Mouse (Mus musculus) kidney, embryonic 16.5 days (tissue): ENCODE results near the gene Dnaaf2. TPM values are rescaled to one million over a fixed set of nuclear protein-coding genes. Genes with fewer than 3 reads are reported as not detected.
"Not testable (repeated sequence)": the region's sequence is repeated elsewhere in the genome, so short reads cannot be mapped to it uniquely, and the experiment has no call there.

Source experiments
- ATAC-seq: fragments of 200-750 bp; cut with Nextera tagmentation; 2 replicates; pipeline ENCODE4 v1.8.0; 2017; ENCODE audit warnings: moderate TSS enrichment; ENCODE audit not compliant: low FRiP score, low TSS enrichment
- H3K27ac ChIP-seq: fragments of 300-500 bp; sonication (generic); 2 replicates; pipeline ENCODE4 v1.5.1; 2014; ENCODE audit warnings: low read length
- H3K27me3 ChIP-seq: fragments of 300-500 bp; sonication (generic); 2 replicates; pipeline ENCODE4 v1.6.1; 2014; ENCODE audit warnings: low read length, control low read depth, mixed read lengths; ENCODE audit not compliant: insufficient read depth
- H3K36me3 ChIP-seq: fragments of 300-500 bp; sonication (generic); 2 replicates; pipeline ENCODE4 v1.6.1; 2014; ENCODE audit warnings: low read length, control low read depth, mixed read lengths; ENCODE audit not compliant: insufficient read depth
- H3K4me1 ChIP-seq: fragments of 300-500 bp; sonication (generic); 2 replicates; pipeline ENCODE4 v1.6.1; 2014; ENCODE audit warnings: low read length, control low read depth, mixed read lengths; ENCODE audit not compliant: insufficient read depth
- H3K4me2 ChIP-seq: fragments of 300-500 bp; sonication (generic); replicated peaks from 2 replicates; pipeline ENCODE4 v1.6.1; 2014; ENCODE audit warnings: low read depth, low read length
- H3K4me3 ChIP-seq: fragments of 300-500 bp; sonication (generic); 2 replicates; pipeline ENCODE4 v1.5.1; 2014; ENCODE audit warnings: mild to moderate bottlenecking, low read length
- H3K9ac ChIP-seq: fragments of 300-500 bp; sonication (generic); replicated peaks from 2 replicates; pipeline ENCODE4 v1.6.1; 2014; ENCODE audit warnings: low read length
- H3K9me3 ChIP-seq: fragments of 300-500 bp; sonication (generic); 2 replicates; pipeline ENCODE4 v1.6.1; 2016; ENCODE audit warnings: low read length, control low read depth
- whole genome bisulfite sequencing: fragments of 180-500 bp; shearing (Covaris S2); extraction: QIAGEN DNeasy Blood & Tissue Kit; methylation state at CpG from one replicate; pipeline ENCODE4 v1.1.7; 2014; 5-methylcytosine and 5-hydroxymethylcytosine counted together
- polyA plus RNA-seq: library from polyadenylated mRNA; unstranded; fragments of >200 nt; fragmentation: Nextera tagmentation; extraction: Ambion mirVana; gene quantifications from 2 replicates; pipeline ENCODE4 v1.2.1, GENCODE M21; 2015

Dnaaf2 gene
- polyA plus RNA-seq, 1 experiment from 2014 or later, result 8.8 TPM

GRCm38 (mm10) chr12:69167656-69168460, 30.4 kb downstream of the Dnaaf2 start:
- peak overlapping the region; percentile 88; the same call in 1 of the 2 replicates for H3K27ac ChIP-seq
- peak; percentile 60 for ATAC-seq
- H3K4me2 ChIP-seq, result peak overlapping the region; percentile 81
- H3K9ac ChIP-seq, result peak overlapping the region; percentile 77
- no peaks in the 10 kb centered on the region for H3K27me3 ChIP-seq
- H3K4me3 ChIP-seq, result peak overlapping the region; percentile 71
- H3K4me1 ChIP-seq, result peaks cover 10% of the 10 kb centered on the region; the same call in 1 of the 2 replicates
- no peaks in the 10 kb centered on the region for H3K9me3 ChIP-seq
- 0 out of 2 replicates have a peak, but pooled peaks cover 7% of the 10 kb centered on the region for H3K36me3 ChIP-seq
- 7% methylated on average over 18 of the region's 18 CpGs for WGBS

- H3K36me3 ChIP-seq, H3K27me3 ChIP-seq, H3K27ac ChIP-seq, H3K9ac ChIP-seq, H3K9me3 ChIP-seq, H3K4me3 ChIP-seq, ATAC-seq, H3K4me2 ChIP-seq: not testable (repeated sequence)
- H3K4me1 ChIP-seq, result peaks cover 10% of the 10 kb centered on the region; the same call in 1 of the 2 replicates
- 68% methylated on average over 8 of the region's 8 CpGs for WGBS
Observed at GRCm38 (mm10) chr12:69166861-69167581, 31.2 kb downstream of the Dnaaf2 start.

GRCm38 (mm10) chr12:69164904-69165303, 33.3 kb downstream of the Dnaaf2 start:
- Histone ChIP-seq H3K4me2 (no peak overlapping the region), H3K27ac (no peak overlapping the region)
- no peak for ATAC-seq

GRCm38 (mm10) chr12:69163586-69163985, 34.6 kb downstream of the Dnaaf2 start:
- not testable (repeated sequence) for H3K9ac ChIP-seq, H3K4me1 ChIP-seq, H3K4me3 ChIP-seq, H3K27ac ChIP-seq, H3K4me2 ChIP-seq, H3K27me3 ChIP-seq, H3K9me3 ChIP-seq, H3K36me3 ChIP-seq, ATAC-seq
- WGBS, result 86% methylated on average over 4 of the region's 4 CpGs

More at GRCm38 (mm10) chr12:69164904-69165303, 33.3 kb downstream of the Dnaaf2 start:
- H3K36me3 ChIP-seq, result no peaks in the 10 kb centered on the region
- H3K9me3 ChIP-seq, result no peaks in the 10 kb centered on the region
- no peak overlapping the region for H3K4me3 ChIP-seq
- no peak overlapping the region for H3K9ac ChIP-seq
- H3K27me3 ChIP-seq, result no peaks in the 10 kb centered on the region
- peaks cover 10% of the 10 kb centered on the region; the same call in 1 of the 2 replicates for H3K4me1 ChIP-seq
- 55% methylated on average over 3 of the region's 3 CpGs for WGBS

- not testable (repeated sequence) for H3K9ac ChIP-seq, H3K27ac ChIP-seq, H3K27me3 ChIP-seq, H3K4me3 ChIP-seq, H3K4me1 ChIP-seq, H3K9me3 ChIP-seq, H3K4me2 ChIP-seq, ATAC-seq
- H3K36me3 ChIP-seq, result peaks cover 18% of the 10 kb centered on the region
- 70% methylated on average over 2 of the region's 2 CpGs for WGBS
Observed at GRCm38 (mm10) chr12:69160677-69161076, 37.6 kb downstream of the Dnaaf2 start.

- H3K4me3 ChIP-seq, result peak overlapping the region; percentile 80; the same call in 1 of the 2 replicates
- H3K4me2 ChIP-seq, result peak overlapping the region; percentile 34
- H3K4me1 ChIP-seq, result peaks cover 6% of the 10 kb centered on the region; the same call in 1 of the 2 replicates
- WGBS, result 3% methylated on average over 9 of the region's 9 CpGs
- ATAC-seq, result peak; percentile 3; the same call in 1 of the 2 replicates
- H3K27me3 ChIP-seq, result no peaks in the 10 kb centered on the region
- peaks cover 18% of the 10 kb centered on the region for H3K36me3 ChIP-seq
- H3K9ac ChIP-seq, result no peak overlapping the region
- no peaks in the 10 kb centered on the region for H3K9me3 ChIP-seq
- no peak overlapping the region for H3K27ac ChIP-seq
Observed at GRCm38 (mm10) chr12:69159578-69159940, 38.7 kb downstream of the Dnaaf2 start.

GRCm38 (mm10) chr12:69158765-69159577, 39.3 kb downstream of the Dnaaf2 start, which contains the start of gene Rps29:
TSS of gene Rps29 (minus strand) at chr12:69159186.
- not testable (repeated sequence) for H3K9me3 ChIP-seq, H3K4me1 ChIP-seq, H3K27me3 ChIP-seq
- peak within 1 kb of the TSS; percentile 80 for H3K4me3 ChIP-seq
- H3K9ac ChIP-seq, result peak within 1 kb of the TSS; percentile 87
- peak; percentile 99 for ATAC-seq
- peaks cover 18% of the 10 kb centered on the region for H3K36me3 ChIP-seq
- H3K27ac ChIP-seq, result peak within 1 kb of the TSS; percentile 96
- peak within 1 kb of the TSS; percentile 81 for H3K4me2 ChIP-seq
- WGBS, result under 1% methylated on average over 45 of the region's 68 CpGs

- peaks cover 6% of the 10 kb centered on the region; the same call in 1 of the 2 replicates for H3K4me1 ChIP-seq
- peak overlapping the region; percentile 87 for H3K9ac ChIP-seq
- H3K36me3 ChIP-seq, result peaks cover 18% of the 10 kb centered on the region
- WGBS, result under 1% methylated on average over 19 of the region's 19 CpGs
- peak overlapping the region; percentile 80 for H3K4me3 ChIP-seq
- H3K27ac ChIP-seq, result peak overlapping the region; percentile 96
- H3K4me2 ChIP-seq, result peak overlapping the region; percentile 81
- no peaks in the 10 kb centered on the region for H3K27me3 ChIP-seq
- no peaks in the 10 kb centered on the region for H3K9me3 ChIP-seq
- ATAC-seq, result no peak; the same call in 1 of the 2 replicates
Observed at GRCm38 (mm10) chr12:69158366-69158764, 39.9 kb downstream of the Dnaaf2 start.

- Histone ChIP-seq H3K4me3 (0 out of 2 replicates have a peak overlapping the region, but pooled peaks have one; percentile 80), H3K9ac (no peak overlapping the region), H3K27ac (no peak overlapping the region), H3K36me3 (peaks cover 18% of the 10 kb centered on the region), H3K4me1 (peaks cover 6% of the 10 kb centered on the region; the same call in 1 of the 2 replicates), H3K4me2 (no peak overlapping the region), H3K9me3 (no peaks in the 10 kb centered on the region), H3K27me3 (no peaks in the 10 kb centered on the region)
- no peak for ATAC-seq
- WGBS, result 98% methylated on average over 2 of the region's 2 CpGs
Observed at GRCm38 (mm10) chr12:69157107-69157506, 41.1 kb downstream of the Dnaaf2 start.
